Mouse (Mus musculus) Muller cell, postnatal 12 days (primary cell): ENCODE results near the gene Uvrag.

Experiments
- DNase-seq: peaks from one replicate; pipeline ENCODE4 v3.0.0-alpha.2; 2015; ENCODE audit errors: inconsistent ontology term

Uvrag gene

DNA sequence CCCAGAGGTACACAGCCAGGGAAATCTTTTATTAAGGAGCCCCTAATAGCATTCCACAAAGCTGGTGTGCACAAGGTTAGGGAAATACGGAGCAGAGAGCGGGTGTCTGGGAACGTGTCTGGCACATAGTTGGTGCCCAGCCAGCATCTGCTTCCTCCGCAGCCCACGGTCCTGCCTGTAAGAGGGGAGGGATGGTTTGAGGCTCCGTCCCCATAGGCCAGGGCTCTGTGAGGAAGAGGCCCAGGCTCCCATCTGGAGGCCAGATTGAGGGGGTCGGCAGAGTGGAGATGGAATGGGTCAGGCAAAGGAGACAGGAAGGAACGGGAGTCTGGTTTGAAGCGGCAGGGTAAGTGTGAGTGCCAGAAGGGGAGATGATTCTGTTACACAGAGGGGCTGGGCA, 289.7 kb downstream of the Uvrag start:
- peak; percentile 62 for DNase-seq

GRCm38 (mm10) chr7:98850388-98850787, 290.6 kb downstream of the Uvrag start:
- no peak for DNase-seq

DNA sequence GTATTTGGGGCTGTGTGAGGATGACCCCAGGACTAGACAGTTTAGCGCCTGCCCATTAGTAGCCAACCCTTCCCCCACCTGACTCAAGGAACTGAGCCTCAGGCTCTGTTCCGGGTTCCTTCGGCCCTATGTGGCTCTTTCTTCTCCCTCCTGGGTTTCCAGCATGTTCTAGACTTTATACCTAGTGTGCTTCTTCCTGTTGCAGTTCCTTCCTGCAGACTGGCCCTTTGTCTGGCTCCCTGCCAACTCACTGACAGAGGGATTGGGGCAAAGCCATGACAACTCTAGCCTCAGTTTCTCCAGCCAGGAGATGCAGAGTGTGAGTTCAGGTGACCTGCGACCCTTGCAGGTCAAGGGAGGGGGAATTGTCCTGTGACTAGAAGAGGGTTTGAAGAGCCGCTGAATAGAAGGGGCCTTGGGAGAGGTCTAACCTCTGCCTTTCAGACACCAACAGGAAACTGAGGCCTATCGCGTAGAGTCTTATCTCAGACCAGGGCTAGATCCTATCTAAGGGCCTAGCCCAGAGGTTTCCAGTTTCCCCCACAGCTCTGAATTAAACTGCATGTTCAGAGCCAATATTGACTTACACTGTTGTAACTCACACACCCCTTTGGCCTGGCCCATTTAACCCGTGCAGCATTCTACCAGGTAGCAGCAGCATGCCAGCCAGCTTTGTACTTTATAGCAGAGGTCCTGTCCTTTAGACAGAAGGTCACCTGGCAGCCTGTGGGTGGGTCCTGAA, 291.9 kb downstream of the Uvrag start:
- DNase-seq = no peak

DNA sequence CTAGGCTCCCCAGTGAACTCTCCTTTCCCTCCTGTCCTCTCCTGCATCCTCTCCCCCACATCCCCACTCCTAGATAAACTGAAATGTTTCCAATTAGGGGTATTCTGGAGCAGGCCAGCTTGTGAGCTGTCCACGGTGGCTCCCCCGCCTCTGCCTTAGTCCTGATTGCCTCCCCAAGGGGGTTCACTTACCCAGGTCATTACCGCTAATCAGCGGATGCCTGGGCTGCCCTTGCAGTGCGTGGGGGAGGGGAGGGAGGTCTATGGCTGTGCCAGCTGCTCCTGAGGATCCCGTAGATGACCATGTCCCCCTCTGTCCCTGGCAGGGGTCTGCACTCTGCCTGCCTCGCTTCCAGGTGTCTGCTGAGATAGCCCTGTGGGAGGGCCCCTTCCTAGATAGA, 297.3 kb downstream of the Uvrag start:
- no peak for DNase-seq

DNA sequence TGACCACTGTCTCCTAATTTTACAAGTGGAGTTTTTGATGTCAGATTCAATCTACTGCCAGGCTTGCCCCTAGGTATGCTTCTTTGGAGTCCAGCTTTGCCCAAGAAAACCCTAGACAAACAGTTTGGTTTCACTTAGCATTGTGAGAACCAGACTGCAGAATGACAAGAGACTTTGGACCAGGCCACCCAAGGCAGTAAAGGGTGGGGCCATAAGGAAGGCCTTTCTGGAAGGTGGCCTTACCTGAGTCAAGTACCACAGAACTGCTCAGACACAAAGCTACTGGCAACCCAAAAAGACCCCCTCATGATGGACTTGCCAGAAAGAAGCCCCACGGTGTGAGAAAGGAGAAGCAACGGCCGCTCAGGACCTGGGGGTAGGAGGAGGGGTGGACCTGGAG, 297.9 kb downstream of the Uvrag start:
- DNase-seq = no peak

DNA sequence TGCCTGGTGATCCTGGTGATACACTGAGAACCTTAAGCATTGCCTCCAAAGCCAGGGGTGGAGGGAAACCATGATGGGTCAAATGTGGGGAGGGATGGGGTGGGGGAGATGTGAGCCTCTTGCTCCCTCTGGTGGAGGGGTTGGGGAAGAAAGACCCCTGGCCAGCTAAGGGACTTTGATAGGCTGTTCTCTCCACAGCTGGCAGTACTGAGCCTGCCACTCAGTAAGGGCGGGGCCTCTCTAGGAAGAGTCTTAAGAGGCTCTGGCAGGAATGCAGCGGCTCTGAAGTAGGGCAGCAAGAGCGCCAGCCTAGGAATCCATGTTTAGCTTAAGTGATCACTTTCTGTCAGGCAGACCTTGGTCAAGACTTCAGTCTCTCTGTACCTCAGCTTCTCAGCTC, 299.1 kb downstream of the Uvrag start:
- DNase-seq = no peak

DNA sequence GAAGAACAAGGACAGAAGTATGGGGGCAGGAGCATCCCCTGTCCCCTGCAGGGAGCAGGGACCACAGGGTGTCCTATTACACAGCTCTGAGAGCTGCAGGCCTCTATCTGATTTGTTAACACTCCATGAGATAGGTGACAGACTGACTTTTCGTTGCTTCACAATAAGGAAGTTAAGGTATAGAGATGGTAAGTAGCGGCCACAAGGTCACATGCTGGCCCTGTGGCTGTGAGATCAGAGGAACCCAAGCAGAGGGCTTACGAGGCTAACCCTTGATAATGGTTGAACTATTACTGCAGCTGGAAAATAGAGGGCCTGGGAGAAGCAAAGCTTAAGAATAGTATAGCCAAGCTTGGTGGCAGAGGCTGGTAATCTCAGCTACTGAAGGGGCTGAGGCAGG, 300.2 kb downstream of the Uvrag start:
- DNase-seq = no peak

- no peak for DNase-seq
Observed at GRCm38 (mm10) chr7:98839312-98839711, 301.6 kb downstream of the Uvrag start.

- peak; percentile 63 for DNase-seq
Observed at GRCm38 (mm10) chr7:98838729-98839141, 302.2 kb downstream of the Uvrag start.

- peak; percentile 84 for DNase-seq
Observed at GRCm38 (mm10) chr7:98837901-98838300, 303.0 kb downstream of the Uvrag start.

GRCm38 (mm10) chr7:98836646-98837045, 304.3 kb downstream of the Uvrag start:
- peak; percentile 63 for DNase-seq

DNA sequence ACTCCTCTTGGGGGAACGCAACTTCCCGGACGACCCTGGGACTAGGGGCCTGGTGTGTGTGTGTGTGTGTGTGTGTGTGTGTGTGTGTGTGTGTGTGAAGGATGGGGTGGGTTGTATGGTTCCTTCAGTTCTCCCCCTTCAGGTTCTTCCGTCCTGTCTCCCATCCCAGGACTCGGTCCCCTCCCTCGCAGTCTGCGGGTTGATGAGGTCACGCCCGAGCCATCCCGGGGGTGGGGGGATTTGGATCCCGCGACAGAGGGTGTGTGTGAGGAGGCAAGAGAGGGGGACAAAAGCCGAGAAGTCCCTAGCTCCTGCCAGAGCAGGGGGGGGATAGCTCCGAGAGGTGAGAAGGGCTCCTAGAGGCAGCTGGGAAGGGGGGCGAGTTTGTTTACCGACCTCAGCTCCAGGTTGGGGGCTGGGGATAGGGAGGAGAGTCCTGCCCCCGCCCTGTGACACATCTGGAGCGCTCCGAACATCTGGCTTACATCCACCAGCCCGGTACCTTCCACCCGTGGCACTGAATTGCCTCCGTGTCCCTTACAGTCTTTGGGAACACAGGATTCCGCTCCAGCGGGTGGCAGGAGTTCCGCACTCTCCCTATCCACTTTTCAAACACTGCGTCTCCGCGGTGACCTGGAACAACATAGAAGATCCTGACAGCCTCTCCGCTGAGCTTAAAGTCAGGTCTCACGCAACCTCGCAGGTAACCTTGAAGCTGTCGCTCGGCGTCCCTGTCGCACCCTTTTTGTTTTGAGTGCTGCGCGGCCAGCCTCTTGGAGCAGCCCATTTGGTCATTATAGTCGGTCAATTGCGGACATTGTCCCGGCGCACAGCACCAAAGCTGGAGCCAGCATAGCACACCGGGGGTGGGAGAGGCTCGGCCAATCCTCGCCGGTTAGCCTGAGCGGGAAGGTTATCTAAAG, 305.2 kb downstream of the Uvrag start:
- DNase-seq = peak; percentile 52
